Mouse (Mus musculus) gastrocnemius, postnatal 14 days (tissue): ENCODE measurements around the gene Smim13. TPM values are rescaled to one million over a fixed set of nuclear protein-coding genes. Genes with fewer than 3 reads are reported as not detected.
"Not testable (repeated sequence)": the region's sequence is repeated elsewhere in the genome, so short reads cannot be mapped to it uniquely, and the experiment has no call there.

Experiments used
- DNase-seq: peaks from one replicate; pipeline ENCODE4 v3.0.0; 2021; ENCODE audit warnings: mixed read lengths
- intact Hi-C: fragments of 180-260 bp; cut with DNase I; formaldehyde crosslinking; loops from one replicate; pipeline ENCODE4 v1.15.1; 2025; ENCODE audit warnings: low total_unique reads
- long read RNA-seq, 2 experiments: library from polyadenylated mRNA; stranded (forward); transcript quantifications; one replicate each; pipeline ENCODE4 v2.0.0; 2021
- total RNA-seq, 2 experiments: library from RNA; stranded (reverse); gene quantifications; 2 replicates each; pipeline ENCODE4 v1.2.3; 2021

The Smim13 gene
- total RNA-seq, result 10 to 100 TPM; 24.5 to 26.6 TPM
- long read RNA-seq, experiment 1, full-length matches to known transcripts, result 18 of 22 reads
- long read RNA-seq, experiment 1, partial matches to known transcripts, result 3 of 22 reads
- long read RNA-seq, experiment 1, other reads (novel, unspliced or antisense), result 1 of 22 reads
- long read RNA-seq, experiment 2, full-length matches to known transcripts, result 52 of 54 reads
- long read RNA-seq, experiment 2, partial matches to known transcripts, result 0 of 54 reads
- long read RNA-seq, experiment 2, other reads (novel, unspliced or antisense), result 2 of 54 reads

DNA sequence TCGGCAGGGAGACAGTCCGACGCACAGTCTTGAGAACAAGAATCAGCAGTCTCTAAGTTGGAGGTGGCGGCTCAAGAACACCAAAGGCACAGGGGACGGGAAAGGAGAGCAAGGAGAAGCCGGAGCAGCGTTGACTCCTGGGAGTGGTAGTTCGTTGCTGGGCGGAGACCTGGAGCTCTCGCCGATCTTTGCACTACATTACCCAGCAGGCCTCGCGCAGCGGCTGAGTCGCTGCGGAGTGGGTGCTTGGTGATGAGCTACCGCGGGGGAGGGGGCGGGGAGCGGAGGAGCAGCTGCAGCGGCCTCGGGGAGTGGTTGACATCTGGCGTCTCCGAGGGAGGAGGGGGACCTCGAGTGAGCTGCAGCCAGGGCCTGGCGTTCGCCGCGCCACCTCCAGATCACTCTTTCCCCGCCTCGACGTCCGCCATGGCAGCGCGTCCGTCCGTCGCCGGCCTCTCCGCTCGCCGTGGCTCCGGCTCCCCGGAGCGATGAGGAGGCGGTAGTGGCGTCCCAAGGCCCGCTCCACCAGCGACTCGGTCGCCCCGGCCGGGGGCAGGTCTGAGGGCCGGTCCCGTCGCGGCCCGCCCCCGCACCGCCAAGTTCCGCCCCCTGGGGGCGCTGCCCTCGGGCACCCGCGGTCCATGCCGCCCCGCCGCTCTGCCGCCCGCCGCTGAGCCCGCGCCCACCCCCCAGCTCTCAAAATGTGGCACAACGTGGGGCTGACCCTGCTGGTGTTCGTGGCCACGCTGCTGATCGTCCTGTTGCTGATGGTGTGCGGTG is at the start of gene Smim13:
Gene Smim13 (plus strand): TSS at position 307 of the 780 bp plus-strand sequence.
- intact Hi-C loops, result no loop called here
- peak; percentile 93 for DNase-seq

GRCm38 (mm10) chr13:41200861-41201260 is 48.8 kb upstream of the Smim13 start:
- no peak for DNase-seq
- intact Hi-C loops, result no loop called here

- DNase-seq, result no peak
- intact Hi-C loops, result no loop called here
Observed at GRCm38 (mm10) chr13:41203289-41203688, 46.4 kb upstream of the Smim13 start.

DNA sequence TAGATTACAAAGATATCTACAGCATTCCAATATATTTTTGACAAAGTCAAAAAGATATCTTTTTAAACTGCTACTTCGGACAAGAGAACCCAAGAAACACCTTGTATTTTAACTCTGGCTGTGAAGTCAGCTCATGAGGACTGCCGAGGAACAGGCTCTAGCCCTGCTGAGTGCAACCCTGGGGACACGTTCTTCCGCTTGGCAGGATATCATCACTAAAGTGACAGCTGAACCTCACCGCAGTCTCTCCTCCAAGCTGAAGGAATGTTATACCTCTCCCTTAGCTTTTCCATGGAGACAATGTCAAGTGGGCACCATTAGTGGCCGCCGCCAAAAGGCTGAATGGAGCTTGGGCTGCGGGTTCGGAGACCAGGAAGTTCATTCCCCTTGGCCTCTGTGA is 46.0 kb upstream of the Smim13 start:
- no peak for DNase-seq
- intact Hi-C loops, result no loop called here

DNA sequence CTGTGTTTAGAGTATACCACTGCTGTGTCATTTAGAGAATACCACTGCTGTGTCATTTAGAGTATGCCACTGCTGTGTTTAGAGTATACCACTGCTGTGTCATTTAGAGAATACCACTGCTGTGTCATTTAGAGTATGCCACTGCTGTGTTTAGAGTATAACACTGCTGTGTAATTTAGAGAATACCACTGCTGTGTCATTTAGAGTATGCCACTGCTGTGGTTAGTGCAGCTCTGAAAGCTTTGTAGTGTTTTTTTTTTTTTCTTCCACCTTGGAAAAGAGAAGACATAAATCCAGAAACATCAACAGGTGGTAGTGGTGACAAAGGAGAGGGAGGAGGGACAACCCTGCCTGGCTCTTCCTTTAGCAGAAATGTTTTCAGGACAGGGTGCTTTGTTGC is 44.1 kb upstream of the Smim13 start:
- DNase-seq, intact Hi-C loops: not testable (repeated sequence)

- intact Hi-C loops, result no loop called here
- DNase-seq, result no peak
Observed at GRCm38 (mm10) chr13:41206241-41206640, 43.4 kb upstream of the Smim13 start.

GRCm38 (mm10) chr13:41211276-41211675 is 38.4 kb upstream of the Smim13 start:
- intact Hi-C loops, result no loop called here
- no peak for DNase-seq

DNA sequence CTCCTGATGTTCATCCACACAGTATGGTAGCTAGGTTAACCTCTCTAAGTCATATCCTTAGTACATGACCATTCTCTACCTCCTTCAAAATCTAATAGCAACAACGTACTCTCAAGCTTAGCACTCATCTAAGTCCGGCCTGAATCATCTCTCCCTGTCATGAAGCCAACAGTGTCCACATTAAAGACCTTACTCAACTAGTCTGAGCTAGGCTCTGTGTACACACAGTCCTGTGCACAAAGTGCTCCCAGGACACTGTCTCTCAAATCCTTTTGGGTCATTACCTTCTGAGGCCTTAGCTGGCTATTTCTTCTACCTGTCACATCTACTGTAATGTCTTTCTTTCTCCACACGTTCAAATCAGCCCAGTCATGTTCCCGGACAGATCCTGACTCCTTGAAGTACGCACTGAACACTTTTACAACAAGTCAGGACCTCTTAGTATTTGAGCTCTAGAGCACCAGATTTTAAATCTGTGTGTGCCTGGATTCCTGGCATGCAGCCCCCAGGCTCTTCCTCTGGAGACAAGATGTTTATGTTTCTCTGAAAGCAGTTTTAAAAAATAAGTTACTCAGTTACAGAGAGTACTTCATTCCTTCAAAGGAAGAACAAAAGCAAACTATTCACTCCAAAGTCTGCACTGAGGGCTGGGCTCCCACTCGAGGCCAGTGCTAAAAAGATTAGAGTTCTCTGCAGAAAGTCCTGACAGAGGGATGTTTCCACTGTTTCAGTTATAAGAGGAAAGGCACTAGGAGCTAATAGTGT is 36.9 kb upstream of the Smim13 start:
- DNase-seq, result no peak
- intact Hi-C loops, result no loop called here

DNA sequence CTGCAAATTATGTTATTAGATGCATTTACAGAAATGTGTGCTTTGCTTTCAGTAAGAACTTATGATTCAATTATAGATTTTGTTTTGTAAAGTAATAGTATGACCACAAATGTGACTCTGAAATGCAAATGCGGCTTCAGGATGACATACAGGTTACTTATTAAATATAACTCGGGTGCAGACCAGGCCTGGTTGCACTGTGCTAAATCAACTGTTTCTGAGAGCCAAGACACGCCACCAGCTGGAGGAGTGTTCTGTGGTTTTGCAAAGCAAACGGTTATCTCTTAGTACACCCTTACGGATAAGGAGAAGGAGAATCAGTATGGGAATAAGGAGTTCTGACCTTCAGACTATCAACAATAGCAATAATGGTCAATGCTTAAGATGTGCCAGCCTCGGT is 34.0 kb upstream of the Smim13 start:
- no peak for DNase-seq
- intact Hi-C loops, result no loop called here

- no peak for DNase-seq
- intact Hi-C loops, result no loop called here
Observed at GRCm38 (mm10) chr13:41216236-41216635, 33.4 kb upstream of the Smim13 start.

GRCm38 (mm10) chr13:41219056-41219455 is 30.6 kb upstream of the Smim13 start:
- intact Hi-C loops, result no loop called here
- DNase-seq, result no peak

- DNase-seq, result peak; percentile 13
- intact Hi-C loops, result no loop called here
Observed at GRCm38 (mm10) chr13:41219687-41220303, 29.8 kb upstream of the Smim13 start.

DNA sequence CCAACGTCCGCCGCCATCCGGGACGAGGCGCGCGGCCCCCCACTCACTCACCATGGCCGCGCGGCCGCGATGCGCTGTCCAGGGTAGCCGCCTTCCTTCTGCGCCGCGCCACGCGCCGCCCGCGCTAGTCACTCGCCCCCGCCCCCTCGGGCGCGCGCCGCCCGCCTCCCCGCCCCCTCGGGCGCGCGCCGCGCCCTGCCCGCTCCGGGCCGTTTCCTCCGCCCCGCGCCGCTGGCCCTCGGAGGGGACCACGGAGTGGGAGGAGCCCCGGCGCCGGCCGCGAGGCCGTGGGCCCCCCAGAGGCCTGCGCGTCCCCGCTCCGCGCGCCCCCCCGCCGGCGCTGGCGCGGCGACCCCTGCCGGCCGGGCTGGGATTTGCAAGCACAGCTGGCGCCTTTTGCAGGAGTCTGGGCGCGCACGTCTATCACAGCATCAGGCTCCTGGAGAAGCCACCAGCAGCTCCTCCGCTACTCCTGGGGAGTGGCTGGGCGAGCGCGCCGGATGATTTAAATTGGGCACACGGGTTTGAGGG is 29.3 kb upstream of the Smim13 start, which contains the start of gene Elovl2:
Gene Elovl2 (minus strand): TSS at position 102 of the 531 bp plus-strand sequence.
- peak; percentile 72 for DNase-seq
- intact Hi-C loops, result no loop called here

GRCm38 (mm10) chr13:41226513-41226912 is 23.1 kb upstream of the Smim13 start:
- DNase-seq, result no peak
- intact Hi-C loops, result no loop called here

DNA sequence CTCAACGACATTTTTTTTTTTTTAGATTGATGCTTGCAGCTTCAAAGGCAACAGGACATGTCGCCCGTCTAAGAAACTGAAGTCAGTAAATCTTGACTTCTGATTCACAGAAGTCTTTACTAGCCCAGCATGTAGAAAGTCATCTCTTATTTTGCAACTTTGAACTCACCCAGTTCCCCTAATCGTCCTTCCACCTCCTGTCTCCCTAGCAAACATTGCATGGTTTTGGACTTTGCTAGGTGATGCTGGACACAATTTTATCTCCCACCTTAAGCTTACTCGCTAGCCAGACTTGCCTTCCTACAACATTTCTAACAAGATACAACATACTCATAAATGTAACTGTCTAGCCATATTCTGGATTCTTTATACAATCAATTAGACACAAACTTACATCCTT is 21.6 kb upstream of the Smim13 start:
- intact Hi-C loops, result no loop called here
- no peak for DNase-seq

DNA sequence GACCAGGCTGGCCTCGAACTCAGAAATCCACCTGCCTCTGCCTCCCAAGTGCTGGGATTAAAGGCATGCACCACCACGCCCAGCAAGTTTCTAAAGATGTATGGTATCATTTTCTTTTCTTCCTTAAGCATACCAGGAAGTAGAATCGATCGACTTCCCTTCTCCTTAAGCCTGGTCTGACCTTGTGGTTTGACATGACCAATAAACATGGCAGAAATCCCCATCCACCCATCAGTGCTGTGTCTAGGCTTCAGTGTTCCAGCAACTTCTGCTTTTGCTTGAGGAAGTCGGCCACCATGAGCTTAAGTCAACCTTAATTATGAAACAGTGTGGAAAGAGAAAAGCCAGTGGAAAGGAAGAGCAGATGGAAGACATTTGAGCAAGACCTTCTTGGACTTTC is 19.4 kb upstream of the Smim13 start:
- DNase-seq, result no peak
- intact Hi-C loops, result loop anchor here (10.0 kb wide), 1 partner anchor 445 kb away; no protein-coding TSS in a partner anchor

DNA sequence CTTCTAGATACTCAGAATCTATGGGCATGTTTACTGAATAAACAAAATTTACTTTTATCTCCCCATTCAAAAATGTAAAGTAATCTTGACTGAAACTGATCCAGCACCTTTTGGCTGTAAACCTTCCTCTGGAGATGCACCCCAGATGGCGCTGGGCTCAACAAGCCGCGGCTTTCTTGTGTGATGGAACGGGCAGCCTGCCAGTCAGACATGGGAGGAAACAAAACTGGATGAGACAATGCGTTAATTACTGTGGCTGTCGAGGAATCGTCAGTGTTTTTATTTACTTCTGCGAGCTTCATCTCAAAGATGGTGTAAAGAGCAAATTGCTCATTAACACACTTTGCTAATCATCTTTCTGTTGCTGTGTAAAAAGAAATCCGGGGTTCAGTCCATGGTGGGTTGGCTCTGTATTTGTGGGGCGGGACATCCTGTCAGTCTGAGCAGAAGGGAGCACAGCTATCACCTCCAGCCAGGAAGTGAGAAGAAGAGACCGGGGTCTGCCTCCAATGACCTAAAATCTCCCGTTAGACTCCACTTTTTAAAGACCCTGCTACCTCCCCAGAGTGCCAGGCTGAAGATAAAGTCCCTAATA is 18.2 kb upstream of the Smim13 start:
- intact Hi-C loops, result loop anchor here (10.0 kb wide), 1 partner anchor 447 kb away; no protein-coding TSS in a partner anchor
- no peak for DNase-seq

- no peak for DNase-seq
- intact Hi-C loops, result loop anchor here (10.0 kb wide), 1 partner anchor 447 kb away; no protein-coding TSS in a partner anchor
Observed at GRCm38 (mm10) chr13:41232209-41232608, 17.4 kb upstream of the Smim13 start.

DNA sequence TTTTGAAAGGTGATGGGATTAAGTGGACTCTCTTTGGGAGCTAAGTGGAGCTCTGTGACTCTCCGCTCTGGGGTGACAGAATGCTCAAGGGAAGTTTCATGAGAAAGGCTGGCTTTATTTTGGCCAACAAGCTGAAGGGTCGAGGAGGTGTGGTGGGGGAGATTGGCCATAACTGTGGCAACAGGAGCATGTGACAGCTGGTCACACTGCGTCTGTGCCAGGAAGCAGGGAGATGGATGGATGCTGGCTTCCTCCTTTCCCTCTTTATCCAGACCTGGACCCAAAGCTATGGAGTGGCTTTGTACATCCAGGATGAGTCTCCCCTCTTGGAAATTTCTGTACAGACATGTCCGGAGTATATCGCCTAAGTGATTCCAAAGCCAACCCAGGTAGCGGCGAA is 16.4 kb upstream of the Smim13 start:
- intact Hi-C loops, result loop anchor here (10.0 kb wide), 1 partner anchor 448 kb away; no protein-coding TSS in a partner anchor
- DNase-seq, result no peak
